Mouse (Mus musculus) thymus, postnatal 0 days (tissue): ENCODE measurements around the gene Cct3. TPM values are rescaled to one million over a fixed set of nuclear protein-coding genes. Genes with fewer than 3 reads are reported as not detected.
"Not testable (repeated sequence)": the region's sequence is repeated elsewhere in the genome, so short reads cannot be mapped to it uniquely, and the experiment has no call there.

Experiments used
- DNase-seq: peaks from one replicate; pipeline ENCODE4 v3.0.0-alpha.2; 2015; ENCODE audit warnings: low spot score
- polyA plus RNA-seq: library from polyadenylated mRNA; unstranded; fragments of >200 nt; fragmentation: Nextera tagmentation; extraction: Ambion mirVana; gene quantifications from 2 replicates; pipeline ENCODE4 v1.2.1, GENCODE M21; 2015

Cct3 gene
- polyA plus RNA-seq, 1 experiment from 2014 or later, result 401 TPM

DNA sequence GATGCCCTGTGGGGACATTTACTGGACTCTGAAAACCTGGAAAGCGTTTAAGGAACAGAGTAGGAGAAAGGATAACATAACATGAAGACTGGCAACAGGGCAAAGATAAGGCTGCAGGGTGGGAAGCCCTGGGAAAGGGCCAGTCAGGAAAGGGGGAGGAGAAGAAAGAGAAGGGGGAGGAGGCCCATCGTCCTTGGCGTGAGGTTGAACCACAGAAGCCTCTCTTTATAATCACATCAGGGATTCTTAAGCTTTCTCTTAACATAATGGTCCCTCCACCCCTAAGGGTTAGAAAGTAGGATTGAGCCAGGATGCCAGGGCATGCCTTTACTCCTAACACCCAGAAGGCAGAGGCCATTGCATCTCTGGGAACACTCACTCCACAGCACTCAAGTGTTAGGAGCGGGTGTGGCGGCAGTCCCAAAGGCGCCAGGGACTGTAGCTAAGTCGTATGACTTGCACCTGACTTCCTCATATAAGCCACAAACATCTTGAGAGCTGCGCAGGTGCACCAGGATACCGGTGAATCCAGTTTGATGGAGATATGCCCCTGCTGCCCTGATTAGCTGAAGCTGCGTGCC is 8.7 kb upstream of the Cct3 start:
- not testable (repeated sequence) for DNase-seq

- DNase-seq, result peak; percentile 45
Measured at GRCm38 (mm10) chr3:88291970-88292369, 4.9 kb upstream of the Cct3 start.

- not testable (repeated sequence) for DNase-seq
Measured at GRCm38 (mm10) chr3:88295272-88295671, 1.6 kb upstream of the Cct3 start.

DNA sequence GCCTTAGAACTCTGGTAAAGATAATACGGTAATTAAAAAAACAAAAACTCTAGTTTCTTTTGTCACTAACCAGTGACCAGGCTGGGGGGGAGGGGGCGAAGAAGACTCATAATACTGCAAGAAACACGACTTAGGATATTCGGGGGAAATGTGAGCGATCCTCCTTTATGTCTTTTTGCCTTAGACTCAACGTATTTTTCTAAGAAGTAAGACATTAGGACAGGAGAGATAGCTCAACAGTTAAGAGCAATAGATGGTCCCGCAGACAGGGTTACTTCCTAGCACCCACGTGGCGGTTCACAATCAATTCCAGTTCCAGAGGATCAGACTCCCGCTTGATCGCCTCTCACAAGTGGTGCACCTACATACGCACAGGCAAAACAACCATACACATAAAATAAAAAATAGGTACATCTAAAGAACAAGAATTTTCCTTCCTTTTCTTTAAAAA is 781 bp upstream of the Cct3 start:
- DNase-seq, result no peak

DNA sequence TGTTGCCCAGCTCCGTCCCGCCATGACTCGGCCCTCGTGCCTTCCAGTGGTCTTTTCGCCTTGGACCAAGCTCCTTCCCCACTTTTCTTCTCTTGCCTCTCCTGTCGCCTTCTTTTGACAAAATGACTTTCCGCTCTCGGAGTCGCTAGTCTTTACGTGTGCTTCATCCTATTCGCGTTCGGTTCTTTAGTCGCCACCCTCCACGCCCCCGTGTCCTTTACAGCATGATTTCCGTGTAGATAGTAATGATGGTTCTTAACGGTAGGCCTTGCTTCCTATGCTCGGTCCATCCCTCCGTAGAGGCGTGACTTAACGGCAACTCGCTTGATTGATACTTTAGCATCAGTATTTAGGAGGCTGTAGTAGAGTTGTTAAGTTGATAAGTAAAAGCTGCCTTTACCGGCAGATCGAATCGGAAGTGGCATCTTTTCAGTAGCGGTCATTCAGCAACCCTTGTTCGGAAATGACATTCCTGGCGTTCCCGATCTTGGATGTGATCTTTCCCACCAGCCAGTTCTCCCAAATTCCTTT is 470 bp downstream of the Cct3 start:
- DNase-seq, result no peak

- DNase-seq, result no peak
Measured at GRCm38 (mm10) chr3:88299172-88299571, 2.3 kb downstream of the Cct3 start.

- peak; percentile 66 for DNase-seq
Measured at GRCm38 (mm10) chr3:88324951-88325405, 28.1 kb downstream of the Cct3 start, which contains the start of gene Glmp. Gene Glmp, plus strand, starts transcription at chr3:88325023.

DNA sequence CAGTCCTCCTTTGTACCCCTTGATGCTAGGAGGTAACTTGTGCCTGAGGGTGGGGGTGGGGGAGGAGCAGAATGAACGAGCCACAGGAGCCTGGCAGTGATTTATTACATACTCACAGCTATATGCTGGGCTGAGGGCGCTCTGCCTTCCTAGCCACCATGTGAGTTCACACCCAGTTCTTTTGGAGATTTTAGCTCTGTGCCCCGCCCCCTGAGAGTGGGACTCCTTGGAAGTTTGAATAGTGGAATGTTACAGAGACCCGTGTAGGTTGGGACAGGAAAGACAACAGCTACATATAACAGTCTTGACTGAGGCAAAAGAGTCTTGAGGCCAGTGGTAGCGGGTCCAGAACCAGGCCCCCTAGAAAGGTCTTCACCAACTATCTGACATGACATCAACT is 32.0 kb downstream of the Cct3 start:
- no peak for DNase-seq

DNA sequence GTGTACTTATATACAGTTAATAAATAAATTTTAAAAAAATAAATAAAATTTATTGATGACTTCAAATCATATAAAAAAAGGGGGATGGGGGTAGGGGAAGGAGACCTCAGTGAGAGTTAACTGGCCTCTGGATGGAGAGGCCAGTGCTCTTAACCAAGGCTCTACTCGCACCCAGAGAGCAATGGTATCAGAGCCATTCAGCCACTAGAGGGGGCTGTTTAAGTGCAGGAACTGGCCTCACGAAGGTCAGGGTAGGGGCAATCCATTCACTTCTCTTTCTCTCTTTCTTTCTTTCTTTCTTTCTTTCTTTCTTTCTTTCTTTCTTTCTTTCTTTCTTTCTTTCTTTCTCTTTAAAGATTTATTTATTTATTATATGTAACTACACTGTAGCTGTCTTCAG is 34.4 kb downstream of the Cct3 start:
- DNase-seq, result peak; percentile 73

DNA sequence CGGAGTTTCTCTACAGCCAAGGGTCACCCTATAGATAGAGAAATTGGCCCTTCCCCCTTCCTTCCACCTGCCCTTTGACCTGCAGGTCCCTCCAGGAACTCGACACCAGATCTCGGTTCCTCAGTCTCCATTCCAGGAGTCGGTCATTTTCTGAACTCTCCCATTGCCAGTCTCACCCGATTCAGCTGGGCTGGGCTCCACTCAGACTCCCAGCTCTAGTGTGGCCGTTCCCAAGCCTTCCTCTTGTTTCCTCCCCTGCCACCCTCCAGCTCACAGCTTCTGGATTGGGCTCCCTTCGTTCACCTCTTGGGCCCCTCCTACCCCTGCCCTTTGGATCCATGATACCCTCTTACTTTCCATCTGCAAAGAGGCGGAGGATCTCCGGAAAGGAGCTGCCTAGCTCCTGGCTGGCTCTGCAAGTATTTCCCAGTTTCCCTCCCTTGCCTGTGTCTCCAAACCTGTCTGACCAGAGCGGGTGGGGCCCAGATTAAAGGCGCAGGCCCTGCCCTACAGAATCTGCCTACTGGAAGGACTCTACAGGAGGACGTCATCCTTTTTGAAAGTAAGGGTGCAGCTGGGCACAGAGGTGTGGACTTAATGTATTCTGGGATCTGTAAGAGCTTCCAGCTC is 37.2 kb downstream of the Cct3 start:
- no peak for DNase-seq

DNA sequence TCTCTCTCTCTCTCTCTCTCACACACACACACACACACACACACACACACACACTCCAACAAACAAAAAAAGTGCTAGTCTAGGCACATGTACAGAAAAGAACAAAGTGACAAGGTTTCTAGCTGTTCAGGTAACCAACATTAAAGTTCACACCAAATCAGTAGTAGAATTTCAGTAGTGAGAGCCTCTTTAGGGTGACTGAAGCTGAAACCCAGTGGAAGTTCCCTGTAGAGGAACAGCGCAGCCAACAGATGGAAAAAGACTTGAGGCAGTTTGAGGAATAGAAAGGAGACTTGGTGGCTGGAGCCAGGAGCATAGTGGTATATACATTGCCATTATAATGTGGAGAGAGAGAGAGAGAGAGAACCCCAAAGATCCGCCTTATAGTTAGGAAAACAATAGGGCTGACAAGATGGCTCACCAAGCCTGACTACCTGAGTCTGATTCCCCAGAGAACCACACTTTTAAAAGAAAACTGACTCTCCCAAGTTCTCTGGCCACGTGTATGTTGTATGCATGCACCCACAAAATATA is 38.1 kb downstream of the Cct3 start:
- DNase-seq, result no peak

- DNase-seq, result peak; percentile 7
Measured at GRCm38 (mm10) chr3:88335436-88336053, 38.6 kb downstream of the Cct3 start.

- peak; percentile 96 for DNase-seq
Measured at GRCm38 (mm10) chr3:88336058-88337013, 39.4 kb downstream of the Cct3 start, which contains the start of the genes Tmem79 and Smg5. Gene Tmem79, minus strand, starts transcription at chr3:88336148. Gene Smg5, plus strand, starts transcription at chr3:88336260.

GRCm38 (mm10) chr3:88337367-88338020 is 40.6 kb downstream of the Cct3 start:
- peak; percentile 57 for DNase-seq

DNA sequence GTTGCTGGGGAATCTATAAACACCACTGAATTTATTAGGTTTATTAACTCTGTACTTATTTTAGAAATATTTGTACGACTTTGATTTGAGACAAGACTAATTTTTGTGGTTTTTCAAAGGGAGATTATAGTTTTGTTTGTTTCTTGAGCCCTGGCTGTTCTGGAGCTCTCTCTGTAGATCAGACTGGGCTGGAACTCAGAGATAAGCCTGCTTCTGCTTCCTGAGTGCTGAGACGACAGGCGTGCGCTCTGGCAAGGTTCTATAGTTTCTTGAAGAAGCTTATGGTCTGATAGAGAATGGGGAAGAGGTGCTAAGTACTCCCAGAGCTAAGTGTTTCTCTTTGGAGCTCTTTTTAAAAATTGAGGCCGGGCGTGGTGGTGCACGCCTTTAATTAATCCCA is 41.4 kb downstream of the Cct3 start:
- DNase-seq, result no peak

GRCm38 (mm10) chr3:88339006-88339405 is 42.1 kb downstream of the Cct3 start:
- DNase-seq, result no peak

DNA sequence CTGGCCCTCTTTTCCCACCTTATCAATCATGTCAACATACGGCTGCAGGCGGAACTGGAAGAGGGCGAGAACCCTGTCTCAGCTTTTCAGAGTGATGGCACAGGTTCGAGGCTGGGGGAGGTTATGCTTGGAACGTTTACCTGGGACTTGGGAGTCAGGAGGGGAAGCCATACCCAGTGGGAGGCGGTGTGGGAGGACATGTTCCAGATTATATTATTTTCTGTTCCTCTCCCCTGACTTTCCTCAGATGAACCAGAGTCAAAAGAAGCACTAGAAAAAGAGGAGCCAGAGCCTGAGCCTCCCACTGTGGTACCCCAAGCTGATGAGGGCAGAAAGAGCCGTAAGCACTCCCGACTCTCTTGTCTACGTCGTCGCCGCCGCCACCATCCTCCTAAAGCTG is 53.8 kb downstream of the Cct3 start:
- no peak for DNase-seq

DNA sequence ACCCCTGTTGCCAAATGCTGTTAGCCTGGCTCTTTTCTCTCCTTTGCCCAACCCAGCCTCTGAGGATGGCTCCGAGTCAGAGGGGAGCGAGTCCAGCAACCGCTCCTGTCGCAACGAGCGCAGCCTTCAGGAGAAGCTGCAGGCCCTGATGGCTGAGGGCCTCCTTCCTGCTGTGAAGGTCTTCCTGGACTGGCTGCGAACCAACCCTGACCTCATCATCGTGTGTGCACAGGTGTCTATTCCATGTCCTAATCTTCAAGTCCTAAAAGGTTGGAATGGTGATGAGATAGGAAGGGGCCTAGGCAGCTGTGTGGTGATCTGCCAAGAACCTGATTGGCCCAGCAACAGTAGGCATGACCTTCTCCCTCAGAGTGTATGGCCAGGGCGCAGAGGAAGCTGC is 56.0 kb downstream of the Cct3 start:
- no peak for DNase-seq

- DNase-seq, result no peak
Measured at GRCm38 (mm10) chr3:88354396-88355165, 57.7 kb downstream of the Cct3 start.
